Mouse (Mus musculus) splenic B cell, adult 2 months (primary cell): ENCODE measurements around the gene Arntl2.
A peak's percentile ranks its signal among the peaks of the same experiment; 100 is the strongest.
"Not testable (repeated sequence)": the region's sequence is repeated elsewhere in the genome, so short reads cannot be mapped to it uniquely, and the experiment has no call there.

Source experiments
- DNase-seq: peaks from one replicate; pipeline ENCODE4 v3.0.0-alpha.2; 2011; ENCODE audit warnings: low read depth, low spot score
- H3K27me3 ChIP-seq: 2 replicates; pipeline ENCODE4 v1.6.1; 2012; ENCODE audit warnings: mild to moderate bottlenecking, low read length, moderate library complexity, mixed read lengths; ENCODE audit not compliant: control insufficient read depth, poor library complexity, insufficient read depth, severe bottlenecking
- H3K36me3 ChIP-seq: 2 replicates; pipeline ENCODE4 v1.6.1; 2012; ENCODE audit warnings: mild to moderate bottlenecking, low read length, moderate library complexity, mixed read lengths; ENCODE audit not compliant: control insufficient read depth, poor library complexity, insufficient read depth, severe bottlenecking

The Arntl2 gene

GRCm38 (mm10) chr6:146765270-146765669 is 30.6 kb upstream of the Arntl2 start:
- DNase-seq, result no peak
- Histone ChIP-seq H3K27me3 (no peaks in the 10 kb centered on the region), H3K36me3 (no peaks in the 10 kb centered on the region)

DNA sequence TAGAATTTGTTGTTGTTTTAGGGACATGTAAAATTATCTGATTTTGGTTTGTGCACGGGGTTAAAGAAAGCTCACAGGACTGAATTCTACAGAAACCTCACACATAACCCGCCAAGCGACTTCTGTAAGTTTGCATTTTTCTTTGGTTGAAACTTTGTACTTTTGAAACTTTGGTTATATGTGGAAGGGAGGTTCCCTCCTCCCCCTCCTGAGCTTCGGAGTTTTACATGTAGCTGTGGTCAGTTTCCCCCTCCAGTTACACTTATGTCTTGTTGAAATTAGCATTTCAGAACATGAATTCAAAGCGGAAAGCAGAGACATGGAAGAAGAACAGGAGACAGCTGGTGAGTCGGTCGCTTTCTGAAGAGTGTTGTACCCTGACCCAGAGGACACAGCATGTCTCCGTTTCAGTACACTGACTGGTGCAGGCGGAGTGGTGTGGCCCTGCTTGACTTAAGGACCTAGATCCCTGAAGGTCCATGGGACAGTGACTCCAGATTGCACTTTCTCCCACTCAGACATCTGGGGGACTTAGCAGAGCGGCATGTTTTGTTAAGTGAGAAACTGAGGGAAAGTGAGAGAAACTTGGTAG is 26.9 kb upstream of the Arntl2 start:
- DNase-seq, result no peak
- no peaks in the 10 kb centered on the region for H3K27me3 ChIP-seq
- H3K36me3 ChIP-seq, result 0 out of 2 replicates have a peak, but pooled peaks cover 5% of the 10 kb centered on the region

DNA sequence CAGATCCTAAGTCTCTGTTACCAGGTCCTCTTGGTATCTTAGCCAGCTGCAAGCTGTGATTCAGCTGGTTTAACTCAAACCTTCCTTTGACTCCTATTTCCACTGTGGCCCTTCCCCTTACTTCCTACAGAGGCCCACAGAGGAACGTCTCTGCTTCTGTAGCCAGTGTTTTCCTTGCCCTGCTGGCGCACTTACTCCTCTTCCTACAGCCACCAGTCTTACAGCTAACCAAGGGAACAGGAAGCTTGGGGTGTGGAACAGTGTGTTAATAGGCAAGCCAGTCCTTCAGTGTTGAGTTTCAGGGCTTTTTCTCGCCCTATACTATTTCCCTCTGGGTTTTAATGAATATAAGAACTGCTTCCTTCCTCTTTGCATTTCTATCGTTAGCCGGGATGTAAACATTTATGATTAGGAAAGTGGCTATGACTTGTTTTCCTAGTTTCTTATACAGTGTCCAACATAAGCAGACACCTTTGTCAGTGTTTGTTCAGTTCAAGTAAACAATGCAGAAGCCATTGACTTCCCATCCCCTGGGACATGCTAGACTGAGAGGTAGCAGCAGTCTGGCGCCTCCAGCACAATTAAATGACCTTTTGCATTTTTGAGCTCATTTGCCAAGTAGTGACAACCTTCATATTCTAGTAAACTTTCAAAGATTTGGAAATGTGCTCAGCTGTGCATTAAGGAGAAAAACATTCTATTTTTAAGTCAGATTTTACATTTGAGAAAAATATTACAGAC is 25.7 kb upstream of the Arntl2 start:
- no peak for DNase-seq
- Histone ChIP-seq H3K36me3 (0 out of 2 replicates have a peak, but pooled peaks cover 5% of the 10 kb centered on the region), H3K27me3 (no peaks in the 10 kb centered on the region)

GRCm38 (mm10) chr6:146770808-146771207 is 25.0 kb upstream of the Arntl2 start:
- H3K36me3 ChIP-seq, result 0 out of 2 replicates have a peak, but pooled peaks cover 5% of the 10 kb centered on the region
- DNase-seq, result no peak
- H3K27me3 ChIP-seq, result no peaks in the 10 kb centered on the region

GRCm38 (mm10) chr6:146775864-146776263 is 20.0 kb upstream of the Arntl2 start:
- H3K27me3 ChIP-seq, DNase-seq: not testable (repeated sequence)

DNA sequence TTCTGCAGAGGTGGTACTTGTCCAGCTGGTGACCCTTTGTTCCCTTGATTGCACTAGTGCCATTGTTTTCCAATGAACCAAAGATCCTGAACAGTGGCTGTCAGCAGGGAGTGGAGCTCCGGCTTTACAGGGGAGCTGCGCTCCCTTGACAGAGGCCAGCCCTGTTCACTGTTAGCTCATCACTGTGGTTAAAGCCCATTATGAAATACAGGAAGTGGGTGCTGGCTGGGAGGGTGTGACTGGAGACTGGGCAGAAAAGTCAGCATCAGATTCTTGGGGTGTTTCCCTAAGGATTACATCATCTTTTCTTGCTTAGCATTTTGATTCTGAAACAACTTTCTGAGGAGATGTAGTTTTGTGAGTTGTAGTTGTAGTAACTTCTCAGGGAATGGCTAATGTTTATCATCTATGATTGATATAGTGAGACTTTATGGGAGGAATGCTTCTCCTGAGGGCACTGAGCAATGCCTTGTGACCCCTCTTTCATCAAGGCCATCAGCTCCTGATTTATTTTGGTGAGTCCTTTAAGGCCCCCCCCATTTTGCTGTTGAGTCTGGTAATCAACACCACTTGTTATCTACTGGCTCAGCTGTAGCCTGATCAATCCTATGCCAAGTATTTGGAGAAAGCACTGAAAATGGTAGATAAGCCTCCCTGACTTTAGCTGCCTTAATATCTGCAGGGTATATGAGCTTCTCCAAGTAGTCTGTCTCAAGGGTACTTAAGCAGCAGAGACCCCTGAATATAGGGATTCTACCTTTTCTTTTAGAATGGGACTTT is 19.1 kb upstream of the Arntl2 start:
- no peaks in the 10 kb centered on the region for H3K27me3 ChIP-seq
- 0 out of 2 replicates have a peak, but pooled peaks cover 2% of the 10 kb centered on the region for H3K36me3 ChIP-seq
- DNase-seq, result peak; percentile 10

More at GRCm38 (mm10) chr6:146775864-146776263, 20.0 kb upstream of the Arntl2 start:
- not testable (repeated sequence) for H3K36me3 ChIP-seq

GRCm38 (mm10) chr6:146778055-146778454 is 17.8 kb upstream of the Arntl2 start:
- no peaks in the 10 kb centered on the region for H3K27me3 ChIP-seq
- no peaks in the 10 kb centered on the region for H3K36me3 ChIP-seq
- DNase-seq, result no peak

DNA sequence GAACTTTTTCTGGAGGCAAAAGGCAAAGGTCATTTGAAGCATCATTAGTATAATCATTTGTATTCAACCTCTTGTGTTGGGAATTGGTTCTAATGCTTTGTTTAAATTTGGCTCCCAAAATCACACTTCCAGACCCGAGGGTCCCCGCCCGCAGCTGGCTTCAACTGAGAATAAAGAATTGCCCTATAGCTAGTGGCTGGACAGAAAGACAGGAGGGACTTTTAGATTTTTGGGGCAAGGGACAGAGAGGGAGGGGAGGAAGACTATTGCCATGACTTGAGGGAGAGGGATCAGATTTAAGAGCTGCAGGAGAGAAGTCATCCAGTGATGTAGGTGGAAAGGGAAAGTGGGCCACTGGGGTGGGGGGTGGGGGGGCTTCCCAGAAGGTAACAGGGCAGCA is 14.3 kb upstream of the Arntl2 start:
- DNase-seq, result no peak
- H3K27me3 ChIP-seq, result no peaks in the 10 kb centered on the region
- no peaks in the 10 kb centered on the region for H3K36me3 ChIP-seq

DNA sequence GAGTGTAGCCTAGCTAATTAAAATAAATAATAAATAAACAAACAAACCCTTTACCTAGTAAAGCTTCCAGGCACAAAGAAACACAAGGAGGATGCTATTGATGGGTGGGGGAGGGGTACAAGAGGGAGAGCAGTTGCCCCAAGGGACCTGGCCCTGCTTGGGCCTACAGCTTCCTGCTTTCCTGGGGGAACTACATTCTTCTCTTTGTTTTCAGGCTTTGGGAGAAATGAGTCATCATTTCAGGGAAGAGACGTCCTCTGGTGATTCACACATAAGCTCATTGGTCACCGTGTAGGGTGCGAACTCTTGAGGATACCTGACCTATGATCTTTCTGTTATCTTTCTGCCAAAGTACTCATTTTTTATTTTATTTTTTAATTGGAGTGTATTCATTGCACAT is 2.3 kb upstream of the Arntl2 start:
- DNase-seq, result no peak
- Histone ChIP-seq H3K36me3 (no peaks in the 10 kb centered on the region), H3K27me3 (no peaks in the 10 kb centered on the region)

DNA sequence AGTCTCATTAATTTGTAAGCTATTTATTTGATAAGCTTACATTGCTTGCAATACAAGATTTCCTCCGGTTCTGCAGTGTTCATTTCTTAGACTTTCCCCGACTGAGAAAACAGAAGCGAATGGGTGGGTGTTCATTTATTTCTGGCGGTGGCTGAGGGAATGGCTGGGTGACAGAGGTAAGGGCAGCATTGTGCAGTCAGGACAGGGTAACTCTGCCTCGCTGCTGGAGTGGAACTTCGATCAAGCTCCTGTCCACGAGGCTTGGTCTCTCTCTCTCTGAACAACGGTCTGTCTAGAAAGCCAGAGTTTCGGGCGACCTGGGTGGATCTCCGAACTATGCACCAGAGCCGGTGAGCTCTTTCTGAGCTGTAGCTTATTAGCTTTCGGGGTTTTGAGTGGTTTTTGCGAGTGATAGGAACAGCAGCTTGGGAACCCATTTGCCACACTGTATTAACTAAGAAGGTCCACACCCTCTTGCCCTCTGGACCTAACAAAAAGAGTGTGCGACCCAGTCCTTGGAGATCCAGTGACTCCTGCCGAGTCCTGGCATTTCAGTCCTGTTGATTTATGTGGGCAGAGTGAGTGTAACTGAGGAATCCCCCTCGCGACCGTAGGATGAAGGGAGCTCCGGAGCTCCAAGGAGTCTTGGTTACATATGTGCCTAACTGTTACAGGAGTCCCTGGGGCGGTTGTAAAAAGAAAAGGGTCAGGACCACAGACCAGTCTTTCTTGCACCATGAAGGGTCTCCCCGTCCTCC is 510 bp upstream of the Arntl2 start:
- H3K36me3 ChIP-seq, result no peaks in the 10 kb centered on the region
- no peaks in the 10 kb centered on the region for H3K27me3 ChIP-seq
- no peak for DNase-seq

DNA sequence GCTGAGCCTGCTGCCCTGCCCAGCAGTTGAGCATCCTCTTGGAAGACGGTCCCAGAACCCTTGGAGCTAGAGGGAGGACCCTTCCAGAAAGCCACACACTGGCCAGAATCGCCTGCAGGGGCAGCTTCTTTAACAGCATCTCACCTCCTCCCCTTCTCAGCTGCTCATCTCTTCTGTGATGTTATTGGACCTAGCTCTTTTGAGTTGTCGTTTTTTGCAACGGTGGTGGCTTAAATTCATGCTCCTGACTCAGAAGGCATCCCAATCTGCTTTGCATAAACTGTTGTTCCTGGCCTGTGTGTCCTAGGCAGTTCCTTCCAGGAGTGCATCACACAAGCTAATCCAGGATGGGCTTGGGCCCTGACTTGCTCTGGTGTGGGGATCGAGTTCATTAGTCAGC is 1.6 kb downstream of the Arntl2 start:
- no peaks in the 10 kb centered on the region for H3K36me3 ChIP-seq
- H3K27me3 ChIP-seq, result no peaks in the 10 kb centered on the region
- no peak for DNase-seq

GRCm38 (mm10) chr6:146809991-146810390 is 14.1 kb downstream of the Arntl2 start:
- H3K27me3 ChIP-seq, result no peaks in the 10 kb centered on the region
- no peak for DNase-seq
- H3K36me3 ChIP-seq, result no peaks in the 10 kb centered on the region

DNA sequence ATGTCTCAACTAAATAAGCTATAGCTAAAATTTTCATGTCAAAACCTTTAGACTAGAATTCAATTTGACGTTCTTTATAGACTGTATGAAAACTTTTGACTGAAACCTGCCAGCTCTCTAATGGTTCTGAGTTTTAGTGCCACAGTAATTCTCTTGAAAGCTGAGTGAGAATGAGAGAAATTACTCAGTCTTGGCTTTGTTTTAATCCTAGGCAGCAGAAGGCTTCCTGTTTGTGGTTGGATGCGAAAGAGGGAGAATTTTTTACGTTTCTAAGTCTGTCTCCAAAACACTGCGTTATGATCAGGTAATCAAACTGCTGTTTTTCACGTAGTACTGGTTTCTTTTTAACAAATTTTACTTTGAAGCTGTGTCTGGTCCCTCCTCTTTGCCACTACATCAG is 17.2 kb downstream of the Arntl2 start:
- no peak for DNase-seq
- Histone ChIP-seq H3K27me3 (no peaks in the 10 kb centered on the region), H3K36me3 (no peaks in the 10 kb centered on the region)

DNA sequence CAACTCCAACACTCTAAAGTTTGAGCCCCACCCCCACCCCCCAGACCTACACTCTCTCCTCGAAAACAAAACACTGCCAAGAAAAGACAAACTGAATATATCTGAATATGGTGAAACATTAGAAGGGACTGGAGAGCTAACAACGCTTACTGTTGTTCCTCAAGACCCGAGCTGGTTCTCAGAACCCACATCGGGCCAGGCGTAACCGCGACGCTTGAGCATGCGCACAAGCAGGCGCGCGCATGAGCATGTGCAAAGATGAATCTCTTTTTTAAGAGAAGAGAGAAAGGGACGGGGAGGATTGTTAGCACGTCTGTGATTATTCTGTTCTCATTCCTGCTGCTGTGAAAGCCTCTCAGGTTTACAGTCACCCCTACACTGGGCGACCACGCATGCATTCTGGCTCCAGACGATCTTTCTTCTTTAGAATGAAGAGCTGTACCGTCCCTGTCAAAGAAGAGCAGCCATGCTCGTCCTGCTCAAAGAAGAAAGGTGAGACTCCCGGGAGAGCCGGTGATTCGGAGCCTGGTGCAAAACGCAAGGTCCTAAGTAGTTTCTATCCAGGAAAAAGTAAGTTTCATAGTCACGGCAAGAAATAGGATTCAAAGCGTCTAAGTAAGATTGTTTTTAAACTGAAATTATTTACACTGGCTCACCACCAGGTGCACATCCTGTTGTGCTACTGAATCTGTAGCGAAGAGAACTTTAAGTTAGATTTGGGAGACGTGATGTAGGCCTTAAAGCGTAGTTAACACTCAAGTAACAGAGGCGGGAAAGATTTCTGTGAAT is 24.5 kb downstream of the Arntl2 start:
- Histone ChIP-seq H3K36me3 (no peaks in the 10 kb centered on the region), H3K27me3 (no peaks in the 10 kb centered on the region)
- DNase-seq, result no peak
